Mouse (Mus musculus) lung, embryonic 14.5 days (tissue): ENCODE data around the gene Mest. TPM values are rescaled to one million over a fixed set of nuclear protein-coding genes. Genes with fewer than 3 reads are reported as not detected.

Experiments
- ATAC-seq: fragments of 200-750 bp; cut with Nextera tagmentation; 2 replicates; pipeline ENCODE4 v1.8.0; 2017; ENCODE audit warnings: mild to moderate bottlenecking, moderate TSS enrichment, moderate library complexity; ENCODE audit not compliant: insufficient read depth
- DNase-seq: peaks from one replicate; pipeline ENCODE4 v3.0.0-alpha.2; 2015
- H3K27ac ChIP-seq: fragments of 300-500 bp; sonication (generic); 2 replicates; pipeline ENCODE4 v1.5.1; 2014; ENCODE audit warnings: low read depth, mild to moderate bottlenecking, moderate library complexity
- H3K27me3 ChIP-seq: fragments of 300-500 bp; sonication (generic); 2 replicates; pipeline ENCODE4 v1.6.1; 2014; ENCODE audit warnings: low read length, control low read depth; ENCODE audit not compliant: insufficient read depth
- H3K36me3 ChIP-seq: fragments of 300-500 bp; sonication (generic); 2 replicates; pipeline ENCODE4 v1.6.1; 2014; ENCODE audit warnings: control low read depth; ENCODE audit not compliant: insufficient read depth
- H3K4me1 ChIP-seq: fragments of 300-500 bp; sonication (generic); 2 replicates; pipeline ENCODE4 v1.6.1; 2014; ENCODE audit warnings: antibody characterized with exemption, control low read depth; ENCODE audit not compliant: insufficient read depth
- H3K4me2 ChIP-seq: fragments of 300-500 bp; sonication (generic); 2 replicates; pipeline ENCODE4 v1.6.1; 2014; ENCODE audit warnings: mild to moderate bottlenecking
- H3K4me3 ChIP-seq: fragments of 300-500 bp; sonication (generic); 2 replicates; pipeline ENCODE4 v1.5.1; 2014; ENCODE audit warnings: low read depth, low read length
- H3K9ac ChIP-seq: fragments of 300-500 bp; sonication (generic); 2 replicates; pipeline ENCODE4 v1.6.1; 2014
- H3K9me3 ChIP-seq: fragments of 300-500 bp; sonication (generic); 2 replicates; pipeline ENCODE4 v1.6.1; 2016; ENCODE audit warnings: low read depth, low read length, control low read depth
- CTCF ChIP-seq: IDR thresholded peaks from 2 replicates; pipeline ENCODE4 v1.5.1; 2016; ENCODE audit warnings: antibody characterized with exemption, low read depth
- WGBS: fragments of 180-500 bp; shearing (Covaris S2); extraction: QIAGEN DNeasy Blood & Tissue Kit; methylation state at CpG from one replicate; pipeline ENCODE4 v1.1.7; 2014; 5-methylcytosine and 5-hydroxymethylcytosine counted together
- polyA plus RNA-seq: library from polyadenylated mRNA; unstranded; fragments of >200 nt; fragmentation: Nextera tagmentation; extraction: Ambion mirVana; gene quantifications from 2 replicates; pipeline ENCODE4 v1.2.1, GENCODE M21; 2014

Mest gene
- polyA plus RNA-seq, 1 experiment from 2014 or later = 1,596 TPM

- H3K9ac ChIP-seq = no peak overlapping the region
- 0 out of 2 replicates have a peak, but pooled peaks have one; percentile 33 for ATAC-seq
Observed at GRCm38 (mm10) chr6:30679567-30679966, 43.8 kb upstream of the Mest start.

DNA sequence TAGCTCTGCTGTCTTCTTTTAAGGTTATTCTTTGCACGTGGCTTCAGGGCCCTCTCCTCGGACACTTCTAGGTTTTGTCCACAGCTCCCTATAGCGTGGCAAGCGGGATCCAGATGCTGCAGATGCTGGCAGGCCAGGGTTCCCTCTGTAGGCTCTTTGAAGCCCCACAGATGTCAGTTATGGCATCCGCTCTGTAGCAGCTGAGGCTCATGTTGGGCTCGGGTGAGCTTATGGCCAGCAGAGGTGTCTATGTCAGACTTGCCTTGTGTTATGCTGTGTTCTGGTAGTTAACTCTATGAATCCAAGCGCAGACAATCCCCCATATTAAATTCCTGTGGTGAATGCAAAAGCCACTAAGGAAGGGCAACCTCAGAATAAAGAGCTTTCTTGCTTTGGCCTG, 42.9 kb upstream of the Mest start:
- H3K4me2 ChIP-seq = no peak overlapping the region
- H3K9me3 ChIP-seq = no peaks in the 10 kb centered on the region
- no peaks in the 10 kb centered on the region for H3K27me3 ChIP-seq
- no peak for TF ChIP-seq CTCF
- H3K36me3 ChIP-seq = no peaks in the 10 kb centered on the region
- H3K4me1 ChIP-seq = peaks cover 28% of the 10 kb centered on the region
- WGBS = 42% methylated on average over 7 of the region's 7 CpGs
- H3K27ac ChIP-seq = 0 out of 2 replicates have a peak overlapping the region, but pooled peaks have one; percentile 37
- no peak overlapping the region for H3K9ac ChIP-seq
- no peak overlapping the region for H3K4me3 ChIP-seq
- DNase-seq = peak; percentile 51
- 0 out of 2 replicates have a peak, but pooled peaks have one; percentile 22 for ATAC-seq

More at GRCm38 (mm10) chr6:30679567-30679966, 43.8 kb upstream of the Mest start:
- DNase-seq = peak; percentile 69
- Histone ChIP-seq H3K4me1 (peaks cover 37% of the 10 kb centered on the region), H3K36me3 (no peaks in the 10 kb centered on the region), H3K4me3 (no peak overlapping the region), H3K4me2 (no peak overlapping the region), H3K27ac (no peak overlapping the region; the same call in 1 of the 2 replicates), H3K27me3 (no peaks in the 10 kb centered on the region), H3K9me3 (no peaks in the 10 kb centered on the region)
- WGBS = 28% methylated on average over 5 of the region's 5 CpGs
- TF ChIP-seq CTCF = no peak

- WGBS = 26% methylated on average over 13 of the region's 13 CpGs
- DNase-seq = peak; percentile 79
Observed at GRCm38 (mm10) chr6:30681935-30682900, 41.1 kb upstream of the Mest start.

GRCm38 (mm10) chr6:30684570-30684969, 38.8 kb upstream of the Mest start:
- Histone ChIP-seq H3K4me2 (no peak overlapping the region), H3K27me3 (no peaks in the 10 kb centered on the region), H3K9me3 (no peaks in the 10 kb centered on the region), H3K36me3 (no peaks in the 10 kb centered on the region), H3K4me1 (peaks cover 14% of the 10 kb centered on the region), H3K4me3 (no peak overlapping the region), H3K9ac (no peak overlapping the region), H3K27ac (no peak overlapping the region)
- WGBS = 94% methylated on average over 1 of the region's 1 CpGs
- DNase-seq (no peak), ATAC-seq (no peak)
- TF ChIP-seq CTCF = no peak

More at GRCm38 (mm10) chr6:30681935-30682900, 41.1 kb upstream of the Mest start:
- Histone ChIP-seq H3K36me3 (no peaks in the 10 kb centered on the region), H3K4me1 (peaks cover 19% of the 10 kb centered on the region), H3K27me3 (no peaks in the 10 kb centered on the region), H3K4me2 (peak overlapping the region; percentile 43), H3K27ac (peak overlapping the region; percentile 91), H3K4me3 (no peak overlapping the region), H3K9ac (no peak overlapping the region), H3K9me3 (no peaks in the 10 kb centered on the region)
- ATAC-seq = peak; percentile 64; the same call in 1 of the 2 replicates
- no peak for TF ChIP-seq CTCF

- no peak for ATAC-seq
- no peak for TF ChIP-seq CTCF
- H3K9ac ChIP-seq = no peak overlapping the region
- H3K27ac ChIP-seq = no peak overlapping the region
- WGBS = 80% methylated on average over 7 of the region's 7 CpGs
- H3K4me1 ChIP-seq = peaks cover 8% of the 10 kb centered on the region
- H3K4me2 ChIP-seq = no peak overlapping the region
- DNase-seq = no peak
- H3K36me3 ChIP-seq = no peaks in the 10 kb centered on the region
- H3K9me3 ChIP-seq = no peaks in the 10 kb centered on the region
- H3K4me3 ChIP-seq = no peak overlapping the region
- no peaks in the 10 kb centered on the region for H3K27me3 ChIP-seq
Observed at GRCm38 (mm10) chr6:30687198-30687597, 36.1 kb upstream of the Mest start.

DNA sequence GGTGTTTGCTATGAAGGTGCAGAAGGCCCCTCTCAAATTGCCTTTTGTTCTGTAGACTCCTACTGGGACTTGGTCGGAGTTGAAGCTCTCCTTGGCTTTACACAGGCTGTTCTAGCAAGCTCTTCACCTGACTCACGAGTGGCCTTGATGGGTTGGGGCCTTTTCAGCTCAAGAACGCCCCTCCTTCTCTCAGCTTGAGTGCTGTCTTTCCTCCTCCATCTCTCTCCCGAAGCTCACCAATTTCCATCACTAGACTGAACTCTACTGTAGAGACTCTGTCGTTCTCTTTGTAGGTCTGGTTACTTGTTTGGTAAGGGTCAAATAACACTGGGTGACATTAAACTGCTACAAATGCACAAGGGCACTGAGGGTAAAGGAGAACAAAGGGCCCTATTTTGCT, 30.5 kb upstream of the Mest start:
- Histone ChIP-seq H3K9me3 (no peaks in the 10 kb centered on the region), H3K27me3 (no peaks in the 10 kb centered on the region), H3K4me2 (peak overlapping the region; percentile 69), H3K4me3 (peak overlapping the region; percentile 52), H3K9ac (peak overlapping the region; percentile 65), H3K27ac (peak overlapping the region; percentile 97), H3K4me1 (0 out of 2 replicates have a peak, but pooled peaks cover 4% of the 10 kb centered on the region), H3K36me3 (no peaks in the 10 kb centered on the region)
- TF ChIP-seq CTCF = no peak
- no peak for ATAC-seq
- WGBS = 55% methylated on average over 5 of the region's 5 CpGs
- DNase-seq = no peak
